Mouse (Mus musculus): ENCODE results near the gene Ppp2r5c.

The Ppp2r5c gene

DNA sequence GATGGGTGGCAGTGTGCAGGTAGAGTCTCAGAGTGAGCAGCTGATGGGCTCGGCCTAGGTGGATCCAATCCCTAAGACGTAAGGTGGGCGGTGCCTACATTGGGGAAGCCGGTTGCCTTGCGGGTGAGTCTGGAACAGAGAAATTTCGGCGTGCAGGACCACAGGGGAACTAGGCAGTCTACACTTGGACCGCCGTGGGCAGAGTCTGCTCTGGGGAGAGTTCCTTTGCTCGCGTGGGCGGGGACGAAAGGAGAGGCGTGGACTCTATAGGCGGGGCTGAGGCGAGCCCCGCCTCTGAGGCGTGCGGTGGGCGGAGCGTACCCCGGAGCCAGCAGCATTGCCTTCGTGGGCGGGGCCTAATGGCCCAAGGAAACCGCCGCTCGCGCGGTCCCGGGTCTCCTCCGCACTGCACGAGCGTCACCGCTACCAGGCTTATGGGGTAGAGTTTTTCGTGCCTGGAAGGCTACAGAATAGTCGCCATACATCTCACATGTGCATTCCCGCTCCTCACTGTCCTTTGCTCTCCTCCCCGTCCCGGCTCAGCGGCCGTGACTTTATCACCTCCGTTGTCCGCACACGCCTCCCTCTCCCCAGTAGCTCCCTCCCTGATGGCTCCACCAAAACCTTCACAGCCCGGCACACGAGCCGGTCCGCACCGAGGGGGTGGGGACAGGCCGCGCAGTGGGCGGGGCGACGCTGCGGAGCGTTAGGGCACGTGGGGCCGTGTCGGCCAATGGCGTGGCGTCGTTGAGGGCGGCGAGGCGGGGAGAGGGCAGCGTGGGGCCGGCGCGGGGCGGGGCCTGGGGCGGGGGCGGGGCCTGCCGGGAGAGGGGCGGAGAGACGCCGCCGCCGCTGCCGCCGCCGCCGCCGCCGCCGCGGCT, at the start of gene Ppp2r5c:
Ppp2r5c (plus strand) TSS at position 831 of the 881 bp plus-strand sequence.
- peak; percentile 95 for DNase-seq (ENCODE audit: low spot score)

GRCm38 (mm10) chr12:110398351-110398750, 48.6 kb upstream of the Ppp2r5c start:
- DNase-seq (ENCODE audit: low spot score): peak; percentile 68

DNA sequence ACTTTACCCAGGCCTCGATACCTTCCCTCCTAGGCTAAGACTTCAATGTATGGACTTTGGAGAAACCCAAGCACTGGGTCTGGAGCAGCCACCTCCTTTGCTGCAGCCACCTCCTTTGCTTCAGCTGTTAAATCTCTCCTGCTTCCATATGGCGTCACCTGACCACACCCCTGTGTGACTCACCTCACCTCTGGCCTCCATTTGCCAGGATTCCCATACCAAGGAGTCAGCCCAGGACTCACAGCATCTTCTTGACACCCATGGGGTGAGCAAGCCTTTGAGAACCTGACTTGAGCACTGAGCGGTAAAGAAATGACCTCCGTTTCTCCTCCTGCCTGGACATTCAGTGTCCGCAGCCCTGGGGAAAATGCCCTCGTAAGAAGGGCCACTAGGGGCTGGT, 47.8 kb upstream of the Ppp2r5c start:
- no peak for DNase-seq (ENCODE audit: low spot score)

DNA sequence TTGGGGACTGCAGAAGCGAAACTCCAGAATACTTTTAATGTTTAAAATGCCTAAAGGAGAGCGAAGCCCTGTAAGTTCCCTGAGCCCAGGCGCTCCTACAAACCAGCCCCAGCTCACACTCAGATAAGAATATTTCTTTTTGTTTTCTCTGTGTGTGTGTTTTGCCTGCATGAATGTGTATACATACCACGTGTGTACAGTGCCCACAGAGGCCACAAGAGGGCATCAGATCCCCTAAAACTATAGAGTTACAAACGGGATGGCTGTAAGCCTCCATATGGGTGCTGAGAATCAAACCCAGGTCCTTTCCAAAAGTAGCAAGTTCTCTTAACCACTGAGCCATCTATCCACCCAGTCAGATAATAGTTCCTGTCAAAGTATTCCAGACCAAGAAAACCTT, 46.0 kb upstream of the Ppp2r5c start:
- no peak for DNase-seq (ENCODE audit: low spot score)

DNA sequence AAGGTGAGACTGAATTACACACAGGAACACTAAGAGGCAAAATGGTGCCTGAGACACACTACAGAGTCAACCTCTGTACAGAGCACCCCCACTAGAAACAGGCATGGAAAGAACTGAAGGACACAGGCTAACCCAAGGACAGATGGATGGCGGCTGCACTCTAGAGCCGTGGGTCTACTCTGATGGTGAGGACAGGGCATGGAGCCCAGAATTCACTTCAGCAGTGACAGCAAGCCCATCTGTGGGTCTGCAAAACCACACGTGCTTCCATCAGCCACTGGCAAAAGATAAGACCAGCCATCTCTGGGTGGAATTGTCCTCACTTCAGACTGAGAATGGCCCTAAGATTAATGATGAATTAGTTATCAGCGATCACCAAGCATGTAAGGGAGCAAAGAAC, 45.0 kb upstream of the Ppp2r5c start:
- no peak for DNase-seq (ENCODE audit: low spot score)

DNA sequence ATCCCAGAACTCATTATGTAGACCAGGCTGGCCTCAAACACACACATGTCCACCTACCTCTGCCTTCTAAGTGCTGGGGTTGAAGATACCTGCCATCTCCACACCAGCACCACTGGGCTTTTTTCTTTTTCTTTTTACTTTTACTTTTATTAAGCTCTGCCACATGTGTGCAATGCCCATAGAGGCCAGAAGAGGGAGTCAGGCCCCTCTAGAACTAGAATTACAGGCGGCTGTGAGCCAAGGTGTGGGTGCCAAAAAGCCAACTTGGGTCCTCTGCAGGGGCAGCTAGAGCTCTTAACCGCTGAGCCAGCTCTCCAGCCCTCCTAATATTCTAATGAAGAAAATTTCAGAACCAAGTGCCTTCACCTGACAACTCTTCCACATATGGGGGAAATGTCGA, 30.7 kb upstream of the Ppp2r5c start:
- no peak for DNase-seq (ENCODE audit: low spot score)

GRCm38 (mm10) chr12:110417023-110417986, 29.6 kb upstream of the Ppp2r5c start:
- no peak for DNase-seq (ENCODE audit: low spot score)

- DNase-seq (ENCODE audit: low spot score): no peak
These were observed 28.8 kb upstream of the Ppp2r5c start for GRCm38 (mm10) chr12:110417987-110418734.

DNA sequence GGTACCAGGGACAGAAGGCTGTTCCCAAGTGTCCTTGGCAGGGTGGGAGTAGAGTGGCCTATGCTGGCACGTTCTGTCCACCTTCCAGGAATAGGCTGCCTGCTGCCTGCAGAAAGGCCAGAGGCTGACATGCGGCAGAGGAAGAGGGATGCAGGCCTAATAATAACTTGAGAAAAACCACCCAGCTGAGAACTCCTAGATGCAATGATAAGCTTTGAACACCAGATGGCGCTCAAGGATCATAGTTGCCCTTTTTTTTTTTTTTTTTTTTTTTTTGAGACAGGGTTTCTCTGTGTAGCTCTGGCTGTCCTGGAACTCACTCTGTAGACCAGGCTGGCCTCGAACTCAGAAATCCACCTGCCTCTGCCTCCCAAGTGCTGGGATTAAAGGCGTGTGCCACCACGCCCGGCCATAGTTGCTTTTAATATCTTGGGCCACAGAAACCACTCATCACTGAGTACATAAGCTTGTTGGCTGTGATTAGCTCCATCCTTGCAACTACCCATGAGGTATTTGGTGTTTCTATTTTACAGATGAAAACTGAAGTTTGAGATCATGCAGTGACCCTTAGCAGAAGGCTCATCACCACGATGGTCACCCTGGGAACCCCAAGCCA, 28.1 kb upstream of the Ppp2r5c start:
- DNase-seq (ENCODE audit: low spot score): no peak

DNA sequence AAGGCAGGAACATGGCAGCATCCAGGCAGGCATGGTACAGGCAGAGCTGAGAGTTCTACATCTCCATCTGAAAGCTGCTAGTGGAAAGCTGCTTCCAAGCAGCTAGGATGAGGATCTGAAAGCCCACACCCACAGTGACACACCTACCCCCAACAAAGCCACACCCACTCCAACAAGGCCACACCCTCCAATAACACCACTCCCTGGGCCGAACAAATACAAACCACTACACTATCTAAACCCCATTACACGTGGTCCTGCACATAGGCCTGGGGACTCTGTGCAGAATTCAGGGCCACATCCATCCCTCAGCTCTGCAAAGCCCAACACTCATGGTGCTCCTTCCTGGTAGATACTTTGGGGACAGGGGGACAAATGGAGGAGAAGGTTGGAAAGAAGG, 27.0 kb upstream of the Ppp2r5c start:
- no peak for DNase-seq (ENCODE audit: low spot score)

GRCm38 (mm10) chr12:110421361-110421760, 25.6 kb upstream of the Ppp2r5c start:
- DNase-seq (ENCODE audit: low spot score): no peak

GRCm38 (mm10) chr12:110424008-110424704, 22.8 kb upstream of the Ppp2r5c start:
- DNase-seq (ENCODE audit: low spot score): no peak

DNA sequence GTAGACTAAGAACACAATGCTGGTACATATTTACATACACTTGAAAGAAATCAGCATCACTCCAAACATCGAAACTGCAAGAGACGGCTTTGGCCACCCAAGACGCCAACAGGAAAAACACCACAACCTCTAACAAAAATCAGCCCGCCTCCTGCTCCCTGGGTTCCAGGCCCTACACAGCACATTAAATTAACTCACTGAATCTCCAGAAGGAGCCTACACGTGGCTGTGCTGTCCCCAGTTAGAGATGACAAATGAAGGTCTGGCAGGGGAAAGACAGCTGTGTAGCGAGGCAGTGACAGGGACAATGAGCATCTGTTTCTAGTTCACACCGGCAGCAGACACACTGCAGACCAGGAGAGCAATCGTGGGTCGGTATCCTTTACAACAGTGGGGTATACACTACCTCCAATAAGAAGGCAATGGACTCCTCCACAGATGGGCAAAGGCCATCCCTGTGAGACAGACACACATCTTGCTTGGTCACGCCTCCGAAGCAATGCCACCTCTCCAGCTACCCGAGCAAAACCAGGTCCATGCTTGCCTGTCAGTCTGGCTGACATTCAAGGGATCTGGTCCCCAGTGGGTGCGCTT, 20.4 kb upstream of the Ppp2r5c start:
- no peak for DNase-seq (ENCODE audit: low spot score)

GRCm38 (mm10) chr12:110429340-110429973, 17.5 kb upstream of the Ppp2r5c start:
- DNase-seq (ENCODE audit: low spot score): no peak

- no peak for DNase-seq (ENCODE audit: low spot score)
These were observed 16.9 kb upstream of the Ppp2r5c start for GRCm38 (mm10) chr12:110429990-110430389.

GRCm38 (mm10) chr12:110431805-110432204, 15.1 kb upstream of the Ppp2r5c start:
- peak; percentile 35 for DNase-seq (ENCODE audit: low spot score)

DNA sequence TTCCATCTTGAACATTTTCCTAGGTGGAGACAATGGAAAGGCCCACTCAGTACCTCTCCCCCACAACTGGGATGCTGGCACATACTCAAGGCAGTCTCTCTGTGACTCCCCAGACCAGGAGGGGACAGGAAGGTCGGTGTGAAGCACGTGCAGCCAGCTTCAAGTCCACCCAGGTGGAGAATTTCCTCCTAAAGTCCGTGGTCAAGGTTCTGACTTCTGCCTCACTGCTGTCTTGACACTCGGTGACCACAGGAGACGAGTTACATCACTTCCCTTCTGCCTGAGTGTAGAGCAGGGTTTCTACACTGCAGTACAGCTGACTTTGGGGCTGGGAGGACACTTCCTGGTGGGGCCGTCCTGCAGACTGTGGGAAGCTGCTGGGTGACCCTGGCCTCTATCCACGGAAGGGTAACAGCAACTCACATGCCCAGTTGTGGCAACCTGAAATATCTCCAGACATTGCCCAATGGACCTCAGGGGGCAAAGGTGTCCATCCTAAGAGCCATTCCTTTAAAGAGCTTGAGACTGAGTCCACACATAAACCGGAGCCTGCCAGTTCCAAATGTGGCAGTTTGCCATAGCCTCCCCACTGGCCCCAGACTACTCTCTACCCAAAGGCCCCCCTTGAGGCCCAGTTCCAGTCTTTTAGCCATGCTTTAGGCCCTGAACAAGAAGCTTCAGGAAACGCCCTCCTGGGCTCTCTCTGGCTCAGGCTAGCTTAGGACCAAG, 10.1 kb upstream of the Ppp2r5c start:
- no peak for DNase-seq (ENCODE audit: low spot score)

DNA sequence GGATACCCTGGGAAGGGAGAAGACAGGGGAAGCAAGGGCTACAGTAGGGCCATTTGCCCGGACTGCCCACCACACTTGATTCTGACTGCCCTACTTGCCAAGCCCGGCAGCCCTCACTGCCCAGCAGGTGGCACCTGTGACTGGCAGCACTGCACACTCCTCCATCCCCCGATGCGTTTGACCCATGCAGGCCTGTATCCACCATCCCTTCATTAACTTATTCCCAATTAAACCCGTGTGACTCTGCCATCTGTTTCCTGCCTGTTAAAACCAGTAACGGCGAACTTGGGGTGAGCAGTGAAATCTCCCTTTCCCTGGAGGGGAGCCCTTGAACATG, 9.6 kb upstream of the Ppp2r5c start:
- no peak for DNase-seq (ENCODE audit: low spot score)

- DNase-seq (ENCODE audit: low spot score): no peak
These were observed 8.4 kb upstream of the Ppp2r5c start for GRCm38 (mm10) chr12:110438367-110438973.

Data from ovary, postnatal 36 days (tissue).